Mouse (Mus musculus) frontal cortex, adult 2 months (tissue): Measurements from ENCODE around the gene Bcam. TPM values are rescaled to one million over a fixed set of nuclear protein-coding genes. Genes with fewer than 3 reads are reported as not detected.
A peak's percentile ranks its signal among the peaks of the same experiment; 100 is the strongest.

ENCODE experiments used
- DNase-seq, 2 experiments: peaks; one replicate each; pipeline ENCODE4 v3.0.0; 2022; ENCODE audit warnings: low spot score in 1 of 2; ENCODE audit errors: extremely low spot score in 1 of 2
- polyA plus RNA-seq: library from polyadenylated mRNA; depleted of rRNA; stranded (reverse); fragments of >200 nt; gene quantifications from 2 replicates; pipeline ENCODE4 v1.2.3, GENCODE M21; 2012

The Bcam gene
- polyA plus RNA-seq, 1 experiment = 23.0 TPM

DNA sequence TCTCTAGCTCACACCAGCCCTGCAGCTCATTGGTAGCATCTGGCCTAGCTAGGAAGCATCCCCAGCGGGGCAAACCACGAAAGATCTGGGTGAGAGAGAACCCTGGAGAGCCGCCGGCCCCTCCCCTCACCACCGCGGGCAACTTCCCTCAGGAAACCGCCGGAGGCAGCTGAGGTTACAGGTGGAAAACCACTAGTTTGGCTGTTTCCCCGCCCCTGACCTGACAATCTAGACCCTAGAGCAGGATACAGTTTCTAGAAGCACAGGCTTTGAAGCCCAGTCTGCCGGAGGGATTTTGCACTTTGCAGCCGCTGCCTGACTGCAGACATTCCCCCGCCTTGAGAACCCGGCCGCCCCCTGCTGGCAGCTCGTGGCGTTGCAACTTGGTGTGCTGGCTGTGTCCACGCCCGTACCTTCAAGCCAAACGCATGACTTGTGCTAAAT is 19.1 kb upstream of the Bcam start:
- DNase-seq = peak; percentile 35 to 92

DNA sequence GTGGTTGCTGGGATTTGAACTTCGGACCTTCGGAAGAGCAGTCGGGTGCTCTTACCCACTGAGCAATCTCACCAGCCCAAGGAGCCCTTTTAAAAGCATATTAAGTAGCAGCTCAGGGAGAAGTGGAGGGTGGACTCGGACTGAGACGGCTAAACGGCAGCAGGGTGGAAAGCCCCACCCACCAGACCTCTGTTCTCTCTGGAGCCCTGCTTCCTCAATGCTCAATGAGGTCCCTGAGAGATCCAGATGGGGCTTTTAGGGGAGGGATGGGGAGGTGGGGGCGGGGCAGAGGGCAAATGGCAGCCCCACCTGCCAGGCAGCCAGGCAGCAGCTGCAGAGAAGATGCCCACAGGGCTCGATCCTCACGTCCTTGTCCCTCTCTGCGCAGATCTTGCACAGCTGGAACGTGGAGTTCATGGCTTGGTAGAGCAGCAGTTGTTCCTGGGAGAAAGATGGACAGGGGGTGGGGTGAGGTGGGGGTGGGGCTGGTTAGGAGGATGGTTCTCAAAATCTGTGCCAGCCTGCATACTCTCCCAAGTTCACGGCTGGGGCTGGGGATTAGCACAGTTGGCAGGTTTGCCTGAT is 15.2 kb upstream of the Bcam start:
- DNase-seq = no peak

- DNase-seq = no peak
Measured at GRCm38 (mm10) chr7:19784764-19785535, 14.1 kb upstream of the Bcam start.

DNA sequence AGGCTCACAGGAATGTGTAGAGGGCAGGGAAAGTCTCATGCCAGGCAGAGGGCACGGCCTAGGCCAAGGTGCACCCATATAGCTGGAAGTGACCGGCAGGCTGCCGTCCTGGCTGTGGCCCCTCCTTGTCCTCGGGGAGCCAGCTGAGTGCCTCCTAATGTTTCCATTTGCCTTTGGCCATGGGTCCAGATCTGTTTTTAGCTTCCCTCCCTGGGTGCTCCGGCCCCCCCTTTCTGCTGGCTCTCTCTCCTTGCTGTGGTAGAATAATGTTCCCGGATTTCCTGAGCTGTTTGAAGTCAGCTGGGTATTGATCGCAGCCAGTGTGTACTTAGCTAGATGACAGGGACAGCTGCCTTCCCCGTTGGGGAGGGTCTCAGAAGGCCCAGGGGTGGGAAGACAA is 12.8 kb upstream of the Bcam start:
- DNase-seq = no peak

DNA sequence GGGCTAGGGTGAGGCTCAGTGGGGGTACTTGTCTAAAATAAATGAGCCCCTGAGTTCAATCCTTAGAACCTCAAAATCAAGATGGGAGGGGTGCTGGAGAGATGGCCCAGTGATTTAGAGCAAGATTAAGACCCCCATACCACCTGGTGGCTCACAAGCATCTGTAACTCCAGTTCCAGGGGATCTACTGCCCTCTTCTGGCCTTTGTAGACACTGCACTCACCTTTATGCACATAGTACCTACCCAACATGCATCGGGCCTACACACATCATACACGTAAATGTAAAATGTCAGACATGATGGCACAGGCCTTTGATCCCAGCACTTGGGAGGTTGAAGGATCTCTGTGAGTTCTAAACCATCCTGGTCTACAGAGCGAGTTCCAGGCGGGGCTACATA is 11.8 kb upstream of the Bcam start:
- no peak for DNase-seq

- DNase-seq = no peak
Measured at GRCm38 (mm10) chr7:19781741-19782140, 10.9 kb upstream of the Bcam start.

DNA sequence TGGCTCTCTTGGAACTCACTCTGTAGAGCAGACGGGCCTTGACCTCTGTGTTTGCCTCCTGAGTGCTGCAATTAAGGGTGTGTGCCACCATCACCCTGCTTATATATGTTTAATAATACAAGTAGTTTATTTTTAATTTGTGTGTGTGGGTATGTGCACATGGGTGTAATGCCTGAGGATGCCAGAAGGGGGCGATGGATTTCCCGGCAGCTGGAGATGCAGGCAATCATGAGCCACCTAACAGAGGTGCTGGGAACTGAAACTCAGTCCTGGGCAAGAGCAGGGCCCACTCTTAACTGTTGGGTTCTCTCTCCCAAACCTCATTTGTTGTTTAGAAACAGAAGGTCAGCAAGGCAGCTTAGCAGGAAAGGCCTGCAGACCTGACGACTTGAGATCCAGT is 9.1 kb upstream of the Bcam start:
- no peak for DNase-seq

DNA sequence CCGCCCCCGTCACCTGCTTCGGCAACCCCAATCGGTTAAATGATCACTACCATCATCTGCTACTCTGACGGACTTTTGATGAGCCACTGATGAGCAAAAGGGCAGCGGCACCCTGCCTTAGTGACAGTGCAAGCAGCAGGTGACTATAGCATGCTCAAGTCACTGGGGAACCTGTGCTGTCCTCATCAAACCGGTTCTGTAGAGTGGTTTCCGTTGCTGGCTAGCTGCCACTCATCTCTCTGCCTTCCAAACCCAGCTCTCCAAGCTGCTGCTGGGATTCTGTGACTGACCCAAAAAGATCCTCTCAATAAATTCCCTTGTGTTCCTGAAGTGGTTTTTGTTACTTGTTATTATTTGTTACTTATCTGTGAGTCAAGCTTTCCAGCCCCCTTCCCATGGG is 7.8 kb upstream of the Bcam start:
- DNase-seq = no peak

GRCm38 (mm10) chr7:19777049-19777723 is 6.4 kb upstream of the Bcam start:
- DNase-seq = no peak

GRCm38 (mm10) chr7:19771682-19772081 is 866 bp upstream of the Bcam start:
- no peak for DNase-seq

- DNase-seq = peak in 1 of 2 experiments; percentile 69
Measured at GRCm38 (mm10) chr7:19770375-19770754, 451 bp downstream of the Bcam start.

GRCm38 (mm10) chr7:19769434-19770374 is 1.1 kb downstream of the Bcam start:
- no peak for DNase-seq

- DNase-seq = no peak
Measured at GRCm38 (mm10) chr7:19769001-19769400, 1.8 kb downstream of the Bcam start.

GRCm38 (mm10) chr7:19768251-19768650 is 2.6 kb downstream of the Bcam start:
- DNase-seq = no peak

DNA sequence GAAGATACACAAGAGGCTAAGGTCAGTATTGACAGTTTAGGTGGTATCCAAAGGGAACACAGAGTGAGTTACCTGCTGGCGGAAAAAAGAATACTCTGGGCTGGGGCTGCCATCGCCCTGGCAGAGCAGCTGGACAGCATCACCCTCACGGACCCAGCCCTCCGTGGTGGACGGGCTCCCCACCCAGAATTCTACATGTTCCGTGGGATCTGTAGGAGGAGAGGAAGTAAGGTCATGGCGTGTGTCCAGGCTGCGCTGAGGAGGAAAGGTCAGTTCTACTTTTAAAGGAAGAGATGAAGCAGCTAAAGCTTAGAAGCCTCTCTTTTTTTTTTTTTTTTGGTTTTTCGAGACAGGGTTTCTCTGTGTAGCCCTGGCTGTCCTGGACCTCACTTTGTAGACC is 6.2 kb downstream of the Bcam start:
- no peak for DNase-seq

- DNase-seq = no peak
Measured at GRCm38 (mm10) chr7:19763829-19764477, 6.9 kb downstream of the Bcam start.

DNA sequence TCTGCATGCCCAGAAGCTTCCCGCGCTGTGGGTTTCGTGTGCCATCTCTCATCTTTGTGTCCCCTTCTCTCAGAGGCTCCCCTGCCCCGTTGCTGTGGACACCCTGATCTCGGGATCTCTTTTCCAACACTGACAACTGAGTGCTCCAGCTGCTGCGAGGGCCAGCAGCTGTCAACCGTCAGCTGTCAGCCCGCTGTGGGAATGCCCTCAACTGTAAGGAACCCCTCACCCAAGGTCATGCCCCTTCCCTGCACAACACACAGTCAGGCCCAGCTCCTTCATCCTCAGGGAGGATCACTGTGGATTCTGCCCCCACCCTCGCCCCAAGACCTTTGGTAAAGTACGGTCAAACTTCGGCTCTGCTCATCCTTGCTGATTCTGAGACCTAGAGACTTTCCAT is 8.5 kb downstream of the Bcam start:
- no peak for DNase-seq

- no peak for DNase-seq
Measured at GRCm38 (mm10) chr7:19760021-19760420, 10.8 kb downstream of the Bcam start.

- DNase-seq = no peak
Measured at GRCm38 (mm10) chr7:19758623-19759022, 12.2 kb downstream of the Bcam start.
